Mouse (Mus musculus) kidney, adult 8-10 months (tissue): ENCODE results near the gene Gpr137.
A peak's percentile ranks its signal among the peaks of the same experiment; 100 is the strongest.

Experiments used
- DNase-seq, 2 experiments: peaks; one replicate each; pipeline ENCODE4 v3.0.0; 2022

Gene Gpr137

DNA sequence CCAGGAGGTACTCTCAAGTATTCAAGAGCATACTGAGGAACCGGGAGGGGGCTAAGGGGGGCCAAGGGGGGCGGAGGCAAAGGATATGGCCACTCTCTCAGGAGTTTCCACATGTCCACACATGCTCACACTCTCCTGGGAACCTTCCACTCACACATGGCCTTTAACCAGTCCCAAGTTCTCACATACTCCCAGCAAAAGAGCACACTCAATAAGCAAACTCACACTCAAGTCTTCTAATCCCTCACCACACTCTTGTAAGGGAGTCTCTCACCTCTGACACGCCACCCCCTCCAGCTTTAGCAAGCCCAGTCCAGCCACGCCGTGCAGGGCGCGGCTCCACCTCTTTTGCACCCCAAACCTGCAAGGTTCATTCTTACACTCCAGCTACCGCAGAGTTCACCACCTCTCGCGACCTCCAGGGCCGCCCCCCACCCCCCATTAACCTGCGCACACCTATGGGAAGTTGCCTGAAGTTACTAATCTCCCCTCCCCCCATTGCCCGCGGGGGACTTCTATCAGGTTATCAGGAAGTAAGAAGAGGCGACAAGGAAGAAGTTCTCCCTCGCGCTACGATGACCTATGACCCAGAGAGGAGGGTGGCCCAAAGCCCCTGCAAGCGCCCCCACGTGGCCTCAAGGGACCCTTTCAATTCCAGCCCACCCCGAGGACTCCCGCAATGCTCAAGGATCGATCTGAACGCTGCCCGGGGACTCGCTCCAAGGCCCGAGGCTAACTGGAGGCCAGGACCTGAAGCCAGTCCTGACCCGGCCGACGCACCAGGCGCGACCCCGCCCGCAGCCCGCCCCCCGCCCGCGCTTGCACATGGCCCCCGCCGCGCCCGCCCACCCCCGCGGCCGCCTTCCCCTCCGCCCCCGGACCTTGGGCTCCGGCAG lies 21.3 kb downstream of the Gpr137 start:
- DNase-seq: peak; percentile 66 to 70

- DNase-seq: peak; percentile 80 to 86
These were observed 22.2 kb downstream of the Gpr137 start for GRCm38 (mm10) chr19:6919876-6920740.

- no peak for DNase-seq
These were observed 22.8 kb downstream of the Gpr137 start for GRCm38 (mm10) chr19:6919431-6919830.

GRCm38 (mm10) chr19:6918321-6918720 lies 24.0 kb downstream of the Gpr137 start:
- DNase-seq: no peak

GRCm38 (mm10) chr19:6916496-6916895 lies 25.8 kb downstream of the Gpr137 start:
- no peak for DNase-seq

- DNase-seq: no peak
These were observed 27.0 kb downstream of the Gpr137 start for GRCm38 (mm10) chr19:6915276-6915675.

DNA sequence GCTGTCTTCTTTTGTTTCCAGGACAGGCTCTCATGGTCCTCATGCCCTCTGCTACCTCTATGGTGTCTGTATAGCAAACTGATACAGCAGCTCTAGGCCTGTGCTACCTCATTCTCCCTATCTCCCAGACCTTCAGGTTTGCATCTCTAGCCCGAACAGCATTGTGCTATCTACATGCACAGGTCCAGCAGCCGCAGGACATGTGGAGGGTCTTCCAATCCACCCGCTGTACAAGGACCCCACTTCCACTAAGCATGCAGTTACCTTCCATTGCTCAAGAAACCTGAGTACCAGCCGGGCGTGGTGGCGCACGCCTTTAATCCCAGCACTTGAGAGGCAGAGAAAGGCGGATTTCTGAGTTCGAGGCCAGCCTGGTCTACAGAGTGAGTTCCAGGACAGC lies 27.7 kb downstream of the Gpr137 start:
- DNase-seq: no peak

DNA sequence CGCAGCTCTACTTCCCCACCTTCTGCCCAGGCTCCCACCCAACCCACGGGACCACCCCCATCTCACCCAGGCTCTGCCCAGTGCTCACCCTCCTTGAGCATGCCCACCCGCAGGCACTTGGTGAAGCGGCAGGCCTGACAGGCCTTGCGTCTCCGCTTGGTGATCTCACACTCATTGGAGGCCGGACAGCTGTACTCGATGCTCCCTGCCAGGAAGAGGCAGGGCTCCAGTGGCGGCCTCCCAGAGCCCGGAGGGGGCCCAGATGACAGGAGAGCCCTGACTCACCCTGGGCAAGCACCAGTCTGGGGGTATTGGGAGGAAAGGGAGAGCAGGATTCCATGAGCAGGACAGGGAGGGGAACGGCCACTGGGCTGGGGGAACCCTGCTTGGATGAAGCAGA lies 28.3 kb downstream of the Gpr137 start:
- DNase-seq: no peak

DNA sequence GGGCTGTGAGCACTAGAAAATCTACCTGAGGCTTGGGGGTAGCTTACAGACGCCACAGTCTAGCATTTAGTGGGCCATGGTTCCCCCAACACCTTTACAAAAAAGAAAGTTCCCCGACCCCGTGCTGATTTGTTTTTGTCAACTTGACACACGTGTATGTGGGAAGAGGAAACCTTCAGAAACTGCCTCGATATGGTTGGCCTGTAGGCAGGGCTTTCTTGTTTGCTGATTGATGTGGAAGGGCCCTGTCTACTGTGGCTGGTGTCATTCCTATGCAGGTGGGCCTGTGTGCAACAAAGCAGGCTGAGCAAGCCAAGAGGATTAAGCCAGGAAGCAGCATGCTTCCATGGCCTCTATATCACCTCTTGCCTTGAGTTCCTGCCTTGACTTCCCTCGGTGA lies 29.2 kb downstream of the Gpr137 start:
- DNase-seq: no peak

DNA sequence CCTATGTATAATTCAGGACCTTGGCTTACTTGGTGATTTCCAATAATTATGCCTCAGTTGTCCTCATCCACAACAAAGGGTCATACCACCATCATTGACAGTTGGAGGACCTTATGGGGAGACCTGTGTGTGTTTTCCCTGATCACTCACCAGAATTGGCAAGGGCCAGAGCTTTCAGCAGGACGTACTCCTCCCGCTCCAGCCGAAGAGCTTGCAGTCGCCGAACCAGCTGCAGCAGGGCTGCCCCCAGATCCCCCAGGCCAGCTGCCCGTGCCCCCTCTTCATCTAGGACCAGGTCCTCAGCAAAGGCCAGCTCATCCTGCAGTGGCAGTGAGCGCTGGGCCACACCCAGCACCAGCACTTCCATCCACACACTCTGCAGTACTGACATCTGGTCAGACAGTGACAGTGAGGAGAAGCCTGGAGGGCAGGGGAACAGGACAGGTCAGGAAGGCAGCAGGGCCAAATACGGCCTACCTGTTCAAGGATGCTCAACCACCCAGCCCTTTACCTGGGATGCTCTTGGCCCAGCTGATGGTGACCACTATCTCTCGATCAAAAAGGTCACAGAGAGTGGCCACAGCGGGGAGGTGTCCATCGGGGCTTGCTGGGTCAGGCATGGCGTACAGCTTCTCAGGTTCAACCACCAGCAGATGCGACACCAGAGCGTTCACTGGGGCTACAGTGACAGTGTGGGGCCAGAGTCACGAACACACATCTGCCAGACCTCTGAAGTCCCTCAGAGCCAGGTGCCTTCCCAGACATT lies 29.9 kb downstream of the Gpr137 start:
- DNase-seq: no peak

GRCm38 (mm10) chr19:6911101-6912074 lies 30.9 kb downstream of the Gpr137 start:
- peak in 1 of 2 experiments; percentile 6 for DNase-seq

DNA sequence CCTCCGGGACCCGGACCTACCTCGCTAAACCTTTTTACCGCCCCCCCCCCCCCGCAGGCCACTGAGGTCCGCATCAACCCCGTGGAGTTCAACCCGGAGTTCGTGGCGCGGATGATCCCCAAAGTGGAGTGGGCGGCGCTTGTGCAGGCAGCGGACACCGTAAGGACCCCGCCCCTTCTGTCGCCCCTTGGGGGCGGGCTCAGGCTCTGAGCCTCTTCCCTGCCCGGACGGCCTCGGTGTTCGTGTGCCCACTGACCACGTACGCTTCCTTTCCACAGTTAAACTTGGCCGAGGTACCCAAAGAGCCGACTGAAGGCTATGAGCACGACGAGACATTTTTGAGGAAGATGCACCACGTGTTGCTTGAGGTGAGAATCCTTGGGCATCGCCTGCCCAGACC lies 32.0 kb downstream of the Gpr137 start:
- peak in 1 of 2 experiments; percentile 70 for DNase-seq

DNA sequence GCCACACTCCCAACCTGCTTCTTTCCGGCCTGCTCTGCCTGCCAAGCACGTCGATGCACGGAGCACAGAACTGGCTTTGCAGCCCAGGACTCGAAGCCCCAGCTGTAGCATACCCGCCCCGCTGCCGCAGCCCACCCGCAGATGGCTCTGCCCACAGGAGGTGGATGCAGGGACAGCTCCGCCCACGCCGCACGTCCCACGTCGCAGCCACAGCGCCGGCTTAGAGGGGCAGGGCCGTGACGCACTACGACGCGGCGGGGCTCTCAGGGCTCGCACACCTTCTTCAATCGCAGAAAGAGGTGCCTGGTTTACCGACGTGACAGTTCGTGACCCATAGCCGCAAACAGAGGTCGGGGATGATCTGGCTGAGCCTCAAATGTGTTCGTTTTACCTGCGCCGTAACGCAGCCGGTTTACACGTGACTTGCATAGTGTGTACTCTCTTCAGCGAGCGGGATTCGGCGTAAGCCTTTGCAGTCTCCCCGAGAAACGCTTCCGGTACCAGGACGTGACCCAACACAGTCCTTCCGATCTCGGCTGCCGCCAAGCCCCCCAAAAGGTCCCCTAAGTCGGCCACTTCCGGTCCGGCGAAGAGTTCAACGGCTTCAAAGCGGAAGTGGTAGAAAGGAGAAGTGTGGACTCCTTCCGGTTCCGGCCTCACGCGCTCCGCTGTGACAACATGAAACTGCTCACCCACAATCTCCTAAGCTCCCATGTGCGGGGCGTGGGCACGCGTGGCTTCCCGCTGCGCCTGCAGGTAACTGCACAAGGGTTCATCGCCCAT lies 32.6 kb downstream of the Gpr137 start, which contains the start of the genes Trmt112 and Prdx5:
Gene Trmt112, plus strand, starts transcription at position 192 of the 783 bp plus-strand sequence.
Gene Prdx5, minus strand, starts transcription at position 600 of the 783 bp plus-strand sequence.
- DNase-seq: peak; percentile 93 to 94

DNA sequence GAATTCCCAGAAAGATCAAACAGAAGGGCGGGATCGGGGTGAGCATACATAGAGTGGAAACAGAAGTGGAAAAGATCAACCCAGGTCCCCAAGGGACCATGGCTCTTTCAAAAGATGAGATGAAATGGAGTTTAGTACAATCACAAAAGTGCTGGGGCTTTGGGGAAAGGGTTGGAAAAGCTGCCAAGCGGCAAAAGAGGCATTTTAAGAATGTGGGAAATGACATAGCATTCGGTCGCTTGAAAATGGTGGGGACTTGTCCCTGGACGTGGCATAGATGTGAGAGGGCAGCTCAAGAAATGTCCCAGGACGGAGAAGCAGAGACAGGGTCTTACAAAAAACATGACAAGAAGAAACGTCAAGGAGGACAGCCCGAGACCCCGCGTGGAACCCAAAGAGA lies 33.3 kb downstream of the Gpr137 start:
- DNase-seq: no peak

- no peak for DNase-seq
These were observed 34.3 kb downstream of the Gpr137 start for GRCm38 (mm10) chr19:6907811-6908540.

GRCm38 (mm10) chr19:6907094-6907493 lies 35.2 kb downstream of the Gpr137 start:
- DNase-seq: no peak

DNA sequence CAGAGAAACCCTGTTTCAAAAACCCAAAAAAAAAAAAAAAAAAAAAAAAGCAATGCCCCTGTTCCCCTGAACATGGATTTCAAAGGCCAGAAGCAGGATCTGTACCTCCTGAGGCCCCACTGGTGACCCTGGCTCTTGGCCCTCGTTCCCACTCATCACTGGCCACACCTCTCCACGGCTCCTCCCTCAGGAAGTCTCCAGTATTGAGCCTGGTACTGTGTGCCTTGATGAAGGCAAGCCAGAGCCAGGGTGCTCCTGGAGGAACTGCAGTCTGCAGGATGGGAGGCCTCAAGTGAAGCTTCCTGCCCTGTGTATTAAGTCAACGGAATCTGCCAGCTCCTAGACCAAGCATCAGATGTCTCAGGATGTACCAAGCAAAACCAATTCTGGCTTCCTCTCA lies 36.1 kb downstream of the Gpr137 start:
- peak; percentile 62 to 75 for DNase-seq

- DNase-seq: peak in 1 of 2 experiments; percentile 52
These were observed 36.7 kb downstream of the Gpr137 start for GRCm38 (mm10) chr19:6905498-6906159.

DNA sequence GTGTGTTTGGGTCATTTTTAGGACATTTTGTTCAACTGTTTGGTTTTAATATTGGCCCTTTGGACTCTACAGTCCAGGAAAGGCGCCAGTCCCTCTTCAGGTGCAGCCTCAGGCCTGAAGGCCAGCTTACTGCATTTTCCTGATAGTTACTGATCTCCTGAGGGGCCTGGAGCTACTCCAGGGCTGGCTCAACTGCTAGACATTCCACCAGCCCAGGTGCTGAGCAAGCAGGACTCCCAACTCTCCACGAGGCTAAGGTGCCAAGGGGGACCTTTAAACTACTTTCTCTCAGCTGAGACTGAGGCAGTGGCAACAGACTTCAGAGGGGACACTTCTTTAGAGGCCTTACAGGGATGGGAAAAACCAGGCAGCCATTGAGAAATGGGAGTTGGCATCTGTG lies 37.4 kb downstream of the Gpr137 start:
- peak; percentile 90 to 92 for DNase-seq
